Mouse (Mus musculus) CH12.LX (cell line): ENCODE data around the gene Sufu. TPM values are rescaled to one million over a fixed set of nuclear protein-coding genes. Genes with fewer than 3 reads are reported as not detected.

Source experiments
- DNase-seq: peaks from one replicate; pipeline ENCODE4 v3.0.0-alpha.2; 2013; ENCODE audit errors: extremely low read depth
- H3K27ac ChIP-seq: 2 replicates; pipeline ENCODE4 v1.5.1; 2012; ENCODE audit warnings: low read depth, mild to moderate bottlenecking, control low read depth, moderate library complexity; ENCODE audit not compliant: insufficient read depth
- H3K27me3 ChIP-seq: replicated peaks from 2 replicates; pipeline ENCODE3; 2012; ENCODE audit warnings: inconsistent platforms
- H3K36me3 ChIP-seq, 2 experiments: replicated peaks in 1 of 2; 2 replicates each; pipeline versions ENCODE3 to v1.6.1; 2012; ENCODE audit warnings: inconsistent platforms in 1 of 2, low read length in 1 of 2, mild to moderate bottlenecking in 1 of 2, mixed read lengths in 1 of 2, moderate library complexity in 1 of 2; ENCODE audit not compliant: control insufficient read depth in 1 of 2, insufficient read depth in 1 of 2
- H3K4me1 ChIP-seq, 2 experiments: 2 replicates each; pipeline ENCODE4 v1.6.1; 2012; ENCODE audit warnings: inconsistent platforms in 1 of 2, moderate library complexity in 1 of 2; ENCODE audit not compliant: insufficient read depth in 2 of 2, control insufficient read depth in 1 of 2
- H3K4me2 ChIP-seq: 2 replicates; pipeline ENCODE4 v1.6.1; 2012; ENCODE audit warnings: low read depth, mild to moderate bottlenecking, control low read depth; ENCODE audit not compliant: poor library complexity, insufficient read depth, severe bottlenecking
- H3K4me3 ChIP-seq, 3 experiments: fragments of 150-350 bp in 1 of 3; sonication (generic) in 1 of 3; replicated peaks in 1 of 3; 2 replicates each; pipeline versions ENCODE3 to v1.5.1; 2011 to 2012; ENCODE audit warnings: low read depth in 2 of 3, low read length in 2 of 3, mild to moderate bottlenecking in 2 of 3, moderate library complexity in 2 of 3, control low read depth in 1 of 3, improper control_type of control experiment in 1 of 3, inconsistent platforms in 1 of 3, mixed read lengths in 1 of 3; ENCODE audit not compliant: poor library complexity in 1 of 3
- H3K79me2 ChIP-seq: replicated peaks from 2 replicates; pipeline ENCODE4 v1.6.1; 2012; ENCODE audit warnings: mild to moderate bottlenecking, moderate library complexity; ENCODE audit not compliant: control insufficient read depth, poor library complexity, insufficient read depth, severe bottlenecking; ENCODE audit errors: extremely low read depth
- H3K9ac ChIP-seq: 2 replicates; pipeline ENCODE4 v1.6.1; 2012; ENCODE audit warnings: low read depth, mild to moderate bottlenecking, control low read depth, moderate library complexity; ENCODE audit not compliant: insufficient read depth
- H3K9me3 ChIP-seq: replicated peaks from 2 replicates; pipeline ENCODE3; 2012; ENCODE audit warnings: low read length, inconsistent platforms, mixed read lengths
- BHLHE40 ChIP-seq: IDR thresholded peaks from 2 replicates; pipeline ENCODE4 v1.6.1; 2011; ENCODE audit warnings: mild to moderate bottlenecking, low read depth, low read length, improper control_type of control experiment
- CHD1 ChIP-seq: IDR thresholded peaks from 2 replicates; pipeline ENCODE4 v1.6.1; 2012; ENCODE audit warnings: low read depth, low read length, improper control_type of control experiment, inconsistent platforms
- CHD2 ChIP-seq: IDR thresholded peaks from 2 replicates; pipeline ENCODE4 v1.6.1; 2011; ENCODE audit warnings: low read length, improper control_type of control experiment
- CTCF ChIP-seq, 2 experiments: IDR thresholded peaks in 1 of 2; conservative IDR thresholded peaks in 1 of 2; 2 replicates each; pipeline ENCODE4 v1.5.1; 2011 to 2012; ENCODE audit warnings: low read depth in 2 of 2, low read length in 2 of 2, improper control_type of control experiment in 1 of 2, inconsistent platforms in 1 of 2, mild to moderate bottlenecking in 1 of 2, moderate library complexity in 1 of 2
- E2F4 ChIP-seq: IDR thresholded peaks from 2 replicates; pipeline ENCODE4 v1.6.1; 2011; ENCODE audit warnings: low read depth, low read length, improper control_type of control experiment; ENCODE audit not compliant: insufficient replicate concordance
- ELF1 ChIP-seq: IDR thresholded peaks from 2 replicates; pipeline ENCODE4 v1.6.1; 2014; ENCODE audit warnings: low read depth, mild to moderate bottlenecking, inconsistent platforms, low read length, improper control_type of control experiment
- EP300 ChIP-seq: IDR thresholded peaks from 2 replicates; pipeline ENCODE4 v1.6.1; 2011; ENCODE audit warnings: low read length, improper control_type of control experiment
- ETS1 ChIP-seq: conservative IDR thresholded peaks from 2 replicates; pipeline ENCODE4 v1.6.1; 2012; ENCODE audit warnings: low read depth, mild to moderate bottlenecking, inconsistent platforms, low read length, improper control_type of control experiment, moderate library complexity
- GABPA ChIP-seq: IDR thresholded peaks from 2 replicates; pipeline ENCODE4 v1.6.1; 2012; ENCODE audit warnings: low read depth, low read length, improper control_type of control experiment, inconsistent platforms; ENCODE audit not compliant: insufficient replicate concordance
- HCFC1 ChIP-seq: IDR thresholded peaks from 2 replicates; pipeline ENCODE4 v1.6.1; 2012; ENCODE audit warnings: low read depth, mild to moderate bottlenecking, inconsistent platforms, low read length, improper control_type of control experiment
- IRF4 ChIP-seq: IDR thresholded peaks from 2 replicates; pipeline ENCODE4 v1.6.1; 2014; ENCODE audit warnings: low read depth, mild to moderate bottlenecking, inconsistent platforms, low read length, improper control_type of control experiment
- JUN ChIP-seq: IDR thresholded peaks from 2 replicates; pipeline ENCODE4 v1.6.1; 2011; ENCODE audit warnings: low read depth, mild to moderate bottlenecking, low read length, improper control_type of control experiment, moderate library complexity; ENCODE audit not compliant: insufficient read depth
- JUND ChIP-seq: conservative IDR thresholded peaks from 2 replicates; pipeline ENCODE4 v1.6.1; 2011; ENCODE audit warnings: low read depth, low read length, improper control_type of control experiment
- KAT2A ChIP-seq: IDR thresholded peaks from 2 replicates; pipeline ENCODE4 v1.6.1; 2012; ENCODE audit warnings: low read length, improper control_type of control experiment, inconsistent platforms; ENCODE audit not compliant: insufficient replicate concordance
- MAFK ChIP-seq: IDR thresholded peaks from 2 replicates; pipeline ENCODE4 v1.6.1; 2011; ENCODE audit warnings: low read length, improper control_type of control experiment; ENCODE audit not compliant: insufficient replicate concordance
- MAX ChIP-seq: IDR thresholded peaks from 2 replicates; pipeline ENCODE4 v1.6.1; 2011; ENCODE audit warnings: low read length, improper control_type of control experiment
- MAZ ChIP-seq: IDR thresholded peaks from 2 replicates; pipeline ENCODE4 v1.6.1; 2012; ENCODE audit warnings: low read depth, mild to moderate bottlenecking, inconsistent platforms, low read length, improper control_type of control experiment, moderate library complexity
- MEF2A ChIP-seq: IDR thresholded peaks from 2 replicates; pipeline ENCODE4 v1.6.1; 2014; ENCODE audit warnings: low read depth, mild to moderate bottlenecking, inconsistent platforms, low read length, improper control_type of control experiment, borderline replicate concordance
- MXI1 ChIP-seq: IDR thresholded peaks from 2 replicates; pipeline ENCODE4 v1.6.1; 2011; ENCODE audit warnings: mild to moderate bottlenecking, low read depth, low read length, improper control_type of control experiment
- MYC ChIP-seq: IDR thresholded peaks from 2 replicates; pipeline ENCODE4 v1.6.1; 2011; ENCODE audit warnings: low read depth, mild to moderate bottlenecking, improper control_type of control experiment, low read length
- NELFE ChIP-seq: IDR thresholded peaks from 2 replicates; pipeline ENCODE4 v1.6.1; 2011; ENCODE audit warnings: low read depth, low read length, improper control_type of control experiment
- NRF1 ChIP-seq: IDR thresholded peaks from 2 replicates; pipeline ENCODE4 v1.6.1; 2014; ENCODE audit warnings: low read depth, mild to moderate bottlenecking, inconsistent platforms, low read length, improper control_type of control experiment, moderate library complexity
- PAX5 ChIP-seq: IDR thresholded peaks from 2 replicates; pipeline ENCODE4 v1.6.1; 2012; ENCODE audit warnings: low read length, inconsistent platforms, mixed read lengths
- POLR2A ChIP-seq: IDR thresholded peaks from 2 replicates; pipeline ENCODE4 v1.6.1; 2011; ENCODE audit warnings: low read depth, mild to moderate bottlenecking, improper control_type of control experiment, low read length
- POLR2AphosphoS2 ChIP-seq: IDR thresholded peaks from 2 replicates; pipeline ENCODE4 v1.6.1; 2011; ENCODE audit warnings: low read depth, low read length, improper control_type of control experiment
- RAD21 ChIP-seq: IDR thresholded peaks from 2 replicates; pipeline ENCODE4 v1.6.1; 2011; ENCODE audit warnings: low read depth, mild to moderate bottlenecking, low read length, improper control_type of control experiment, moderate library complexity
- RCOR1 ChIP-seq: conservative IDR thresholded peaks from 2 replicates; pipeline ENCODE4 v1.6.1; 2012; ENCODE audit warnings: low read depth, mild to moderate bottlenecking, inconsistent platforms, low read length, improper control_type of control experiment
- SIN3A ChIP-seq: IDR thresholded peaks from 2 replicates; pipeline ENCODE4 v1.6.1; 2012; ENCODE audit warnings: low read length, improper control_type of control experiment, inconsistent platforms
- SMC3 ChIP-seq: IDR thresholded peaks from 2 replicates; pipeline ENCODE4 v1.6.1; 2011; ENCODE audit warnings: low read depth, low read length, improper control_type of control experiment
- TBP ChIP-seq: conservative IDR thresholded peaks from 2 replicates; pipeline ENCODE4 v1.6.1; 2011; ENCODE audit warnings: low read depth, low read length, improper control_type of control experiment
- TCF12 ChIP-seq: IDR thresholded peaks from 2 replicates; pipeline ENCODE4 v1.6.1; 2014; ENCODE audit warnings: low read depth, mild to moderate bottlenecking, inconsistent platforms, low read length, improper control_type of control experiment
- UBTF ChIP-seq: IDR thresholded peaks from 2 replicates; pipeline ENCODE4 v1.6.1; 2012; ENCODE audit warnings: low read depth, mild to moderate bottlenecking, inconsistent platforms, low read length, improper control_type of control experiment, moderate library complexity
- USF1 ChIP-seq: IDR thresholded peaks from 2 replicates; pipeline ENCODE4 v1.6.1; 2014; ENCODE audit warnings: low read depth, mild to moderate bottlenecking, inconsistent platforms, low read length, improper control_type of control experiment
- USF2 ChIP-seq: conservative IDR thresholded peaks from 2 replicates; pipeline ENCODE4 v1.6.1; 2011; ENCODE audit warnings: low read depth, low read length, improper control_type of control experiment
- ZC3H11A ChIP-seq: IDR thresholded peaks from 2 replicates; pipeline ENCODE4 v1.6.1; 2012; ENCODE audit warnings: low read depth, mild to moderate bottlenecking, inconsistent platforms, low read length, improper control_type of control experiment
- ZKSCAN1 ChIP-seq: IDR thresholded peaks from 2 replicates; pipeline ENCODE4 v1.6.1; 2012; ENCODE audit warnings: low read depth, inconsistent platforms, low read length, improper control_type of control experiment, borderline replicate concordance
- ZMIZ1 ChIP-seq: IDR thresholded peaks from 2 replicates; pipeline ENCODE4 v1.6.1; 2012; ENCODE audit warnings: low read depth, mild to moderate bottlenecking, inconsistent platforms, low read length, improper control_type of control experiment
- ZNF384 ChIP-seq: IDR thresholded peaks from 2 replicates; pipeline ENCODE4 v1.6.1; 2012; ENCODE audit warnings: low read depth, low read length, improper control_type of control experiment, inconsistent platforms
- dilution Hi-C: fragments of 300-500 bp; cut with MboI; formaldehyde crosslinking; loops from 2 replicates; pipeline ENCODE4 v1.14.3; 2020; ENCODE audit warnings: low sequenced_read_pairs; ENCODE audit not compliant: extremely low pct_unique_long_range_greater_than_20kb, extremely low pct_ligation_motif_present
- in situ Hi-C: fragments of 300-500 bp; cut with MboI; formaldehyde crosslinking; loops from 3 replicates; pipeline ENCODE4 v1.14.3; 2019; ENCODE audit warnings: low sequenced_read_pairs, low pct_ligation_motif_present, low pct_unique_long_range_greater_than_20kb, mixed read lengths
- polyA plus RNA-seq: library from polyadenylated mRNA; unstranded; fragments of >175 nt; gene quantifications from 2 replicates; pipeline ENCODE4 v1.2.1, GENCODE M21; 2012; ENCODE audit warnings: low read depth; ENCODE audit not compliant: insufficient read length
- total RNA-seq, 2 experiments: library from RNA; depleted of rRNA; stranded (reverse); fragments of 300-350 nt in 1 of 2; fragments of >200 nt in 1 of 2; gene quantifications; 2 replicates each; pipeline ENCODE4 v1.2.3; 2012 to 2014

Sufu gene
- total RNA-seq (2012; rRNA removed) (8.7 and 9.8 TPM in 2 replicates), total RNA-seq (2014; rRNA removed) (3.0 and 3.6 TPM in 2 replicates), polyA plus RNA-seq (18.1 and 22.6 TPM in 2 replicates)

DNA sequence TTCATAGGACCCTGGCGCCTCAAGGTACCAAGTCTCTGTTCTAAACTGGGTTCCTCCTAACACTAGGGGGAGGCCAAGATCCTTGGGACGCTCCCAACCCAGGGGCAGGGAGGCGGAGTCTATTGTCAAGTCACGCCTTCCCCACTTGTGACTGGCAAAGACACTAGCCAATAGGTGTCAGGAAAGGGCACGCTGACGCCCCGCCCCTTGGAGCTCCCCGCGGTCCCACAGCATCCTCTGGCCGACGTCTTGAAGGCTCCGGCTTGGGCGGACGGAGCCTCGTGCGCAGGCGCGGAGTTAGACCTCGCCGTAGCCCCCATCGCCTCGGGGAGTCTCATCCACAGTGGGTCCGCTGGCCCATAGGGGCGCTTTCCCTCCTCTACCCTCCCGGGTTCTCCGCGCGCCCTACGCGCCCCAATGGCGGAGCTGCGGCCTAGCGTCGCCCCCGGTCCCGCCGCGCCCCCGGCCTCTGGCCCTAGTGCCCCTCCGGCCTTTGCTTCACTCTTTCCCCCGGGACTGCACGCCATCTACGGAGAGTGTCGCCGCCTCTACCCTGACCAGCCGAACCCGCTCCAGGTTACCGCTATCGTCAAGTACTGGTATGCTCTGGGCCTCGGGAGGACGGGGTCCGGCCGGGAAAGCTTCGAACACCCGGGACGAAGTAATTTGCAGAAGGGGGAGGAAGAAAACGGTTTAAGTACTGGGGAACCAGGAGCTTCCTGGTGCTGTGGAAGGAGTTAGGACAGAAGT is at the start of gene Sufu:
Gene Sufu, plus strand, starts transcription at position 211 of the 750 bp plus-strand sequence.
- Histone ChIP-seq H3K27me3 (no peaks in the 10 kb centered on the region), H3K4me3 (peak within 1 kb of the TSS; percentile 83 to 93 (median 86)), H3K36me3 (peaks cover 7 to 25% of the 10 kb centered on the region in 2 experiments), H3K4me1 (peaks cover 8 to 36% of the 10 kb centered on the region in 2 experiments), H3K79me2 (peaks cover 35% of the 10 kb centered on the region), H3K4me2 (peak within 1 kb of the TSS; percentile 96), H3K27ac (peak within 1 kb of the TSS; percentile 13; the same call in 1 of the 2 replicates), H3K9ac (peak within 1 kb of the TSS; percentile 87), H3K9me3 (no peaks in the 10 kb centered on the region)
- dilution Hi-C loops (no loop called here), in situ Hi-C loops (loop anchor here (5.0 to 10.0 kb wide), 2 partner anchors 40 to 188 kb away; no protein-coding TSS in a partner anchor)
- DNase-seq: peak; percentile 99
- TF ChIP-seq CHD2 (no peak), MAX (peak; percentile 54; the same call in 1 of the 2 replicates), JUND (no peak), UBTF (0 out of 2 replicates have a peak, but pooled peaks have one; percentile 7), KAT2A (no peak), ZNF384 (no peak), TCF12 (peak; percentile 85), JUN (no peak), RCOR1 (no peak), USF1 (peak; percentile 17), ZMIZ1 (peak; percentile 73), EP300 (no peak), MAZ (0 out of 2 replicates have a peak, but pooled peaks have one; percentile 7), PAX5 (no peak), USF2 (no peak), GABPA (no peak), HCFC1 (peak; percentile 73), RAD21 (peak; percentile 92), NRF1 (peak; percentile 97), CTCF (conservative IDR thresholded peaks at IDR 0.05 in 1 of 2, IDR thresholded peaks at IDR 0.05 in 1 of 2; ENCODE audit: low read depth in 2 of 2, low read length in 2 of 2) (peak; percentile 45 to 91), ETS1 (no peak), MXI1 (peak; percentile 8; the same call in 1 of the 2 replicates), ZKSCAN1 (no peak), SMC3 (peak; percentile 83), MEF2A (peak; percentile 59), NELFE (peak; percentile 91), CHD1 (peak; percentile 76; the same call in 1 of the 2 replicates), ZC3H11A (no peak), E2F4 (no peak), TBP (peak; percentile 79), MAFK (no peak), SIN3A (peak; percentile 66), POLR2A (peak; percentile 94), BHLHE40 (no peak), MYC (peak; percentile 72; the same call in 1 of the 2 replicates), IRF4 (no peak), ELF1 (0 out of 2 replicates have a peak, but pooled peaks have one; percentile 42), POLR2AphosphoS2 (no peak)
